Mouse (Mus musculus): ENCODE results near the gene Dscaml1. TPM values are rescaled to one million over a fixed set of nuclear protein-coding genes. Genes with fewer than 3 reads are reported as not detected.

The Dscaml1 gene
- total and polyA plus RNA-seq, 3 experiments = not detected

DNA sequence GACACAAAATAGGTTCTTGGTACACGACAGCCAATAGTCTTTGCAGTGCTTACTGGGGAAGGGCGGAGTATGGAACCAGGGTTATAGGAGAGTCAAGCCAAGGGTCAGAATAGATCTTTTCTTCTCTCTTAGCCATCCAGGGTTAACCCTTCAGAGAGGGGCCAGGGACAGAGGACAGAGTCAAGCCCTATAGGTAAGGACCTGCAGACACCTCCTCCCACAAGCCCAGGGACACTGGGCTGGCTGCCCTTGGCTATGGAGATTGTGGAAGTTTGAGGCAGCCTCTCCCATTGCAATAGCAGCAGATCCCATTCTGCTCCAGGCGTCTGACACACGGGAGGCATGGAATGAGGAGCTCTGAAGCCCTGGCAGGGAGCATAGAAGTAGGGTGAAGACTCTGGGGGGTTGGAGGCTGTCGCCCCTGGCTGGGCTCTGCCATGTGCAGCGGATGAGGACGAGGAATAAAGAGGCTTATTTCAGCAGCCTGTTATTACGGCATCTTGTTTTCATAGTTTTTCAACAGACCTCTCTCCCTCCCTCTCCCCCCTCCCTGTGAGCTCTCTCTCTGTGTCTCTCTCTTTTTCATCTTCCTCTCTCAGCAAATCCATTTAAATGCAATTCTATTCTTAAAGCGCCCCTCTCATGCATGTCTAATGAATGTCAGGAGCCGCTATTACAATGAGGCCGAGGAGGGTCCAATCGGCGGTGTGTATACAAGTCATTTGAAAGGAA lies 224.8 kb downstream of the Dscaml1 start:
- Histone ChIP-seq H3K27ac (ENCODE audit: control insufficient read depth, low read depth, low read length) (no peak overlapping the region), H3K9me3 (replicated peaks; ENCODE audit: insufficient read depth, low read length) (no peaks in the 10 kb centered on the region), H3K27me3 (ENCODE audit: control insufficient read depth in 1 of 2, insufficient read depth in 2 of 2, low read length in 2 of 2) (no peaks in the 10 kb centered on the region; a peak in 1 of 4 replicates), H3K9ac (ENCODE audit: control insufficient read depth, low read depth, low read length, poor library complexity, severe bottlenecking) (no peak overlapping the region), H3K79me2 (ENCODE audit: control insufficient read depth, insufficient read depth, low read length, poor library complexity) (no peaks in the 10 kb centered on the region), H3K4me1 (ENCODE audit: control insufficient read depth in 1 of 2, insufficient read depth in 2 of 2, low read length in 2 of 2) (no peaks in the 10 kb centered on the region), H3K4me3 (ENCODE audit: control insufficient read depth in 1 of 2, insufficient read depth in 1 of 2, low read depth in 2 of 2, low read length in 2 of 2) (no peak overlapping the region), H3K36me3 (ENCODE audit: control insufficient read depth in 1 of 2, insufficient read depth in 2 of 2, low read length in 2 of 2) (no peaks in the 10 kb centered on the region)
- no peak for DNase-seq (ENCODE audit: low read depth, low spot score)
- TF ChIP-seq UBTF (IDR thresholded peaks at IDR 0.05; ENCODE audit: borderline replicate concordance, insufficient read depth, low read depth, low read length) = no peak
- TF ChIP-seq USF1 (IDR thresholded peaks at IDR 0.05; ENCODE audit: low read depth, low read length) = no peak
- TF ChIP-seq USF2 (IDR thresholded peaks at IDR 0.05; ENCODE audit: borderline replicate concordance in 1 of 2, insufficient read depth in 1 of 2, low read depth in 1 of 2, low read length in 2 of 2) = no peak
- no peak for TF ChIP-seq MYC (IDR thresholded peaks at IDR 0.05; ENCODE audit: low read depth, low read length)
- TF ChIP-seq MEF2A (IDR thresholded peaks at IDR 0.05; ENCODE audit: extremely low read depth, insufficient replicate concordance, low read depth, low read length, poor library complexity, severe bottlenecking) = no peak
- no peak for TF ChIP-seq E2F4 (IDR thresholded peaks at IDR 0.05; ENCODE audit: borderline replicate concordance, low read depth, low read length)
- TF ChIP-seq ZNF384 (IDR thresholded peaks at IDR 0.05; ENCODE audit: low read depth, low read length) = no peak
- TF ChIP-seq EP300 (IDR thresholded peaks at IDR 0.05; ENCODE audit: low read depth in 1 of 2, low read length in 2 of 2) = no peak
- no peak for TF ChIP-seq HCFC1 (IDR thresholded peaks at IDR 0.05; ENCODE audit: low read depth, low read length)
- no peak for TF ChIP-seq ZC3H11A (IDR thresholded peaks at IDR 0.05; ENCODE audit: low read depth, low read length)
- TF ChIP-seq TAL1 (IDR thresholded peaks at IDR 0.05; ENCODE audit: low read length) = no peak
- TF ChIP-seq GATA1 (IDR thresholded peaks at IDR 0.05; ENCODE audit: low read depth, low read length) = no peak
- no peak for TF ChIP-seq CTCF (IDR thresholded peaks at IDR 0.05 in 2 of 3, conservative IDR thresholded peaks at IDR 0.05 in 1 of 3; ENCODE audit: control insufficient read depth in 1 of 3, insufficient read depth in 1 of 3, low read depth in 2 of 3, low read length in 3 of 3, poor library complexity in 1 of 3, severe bottlenecking in 1 of 3)
- no peak for TF ChIP-seq POLR2AphosphoS2 (IDR thresholded peaks at IDR 0.05; ENCODE audit: low read length)

DNA sequence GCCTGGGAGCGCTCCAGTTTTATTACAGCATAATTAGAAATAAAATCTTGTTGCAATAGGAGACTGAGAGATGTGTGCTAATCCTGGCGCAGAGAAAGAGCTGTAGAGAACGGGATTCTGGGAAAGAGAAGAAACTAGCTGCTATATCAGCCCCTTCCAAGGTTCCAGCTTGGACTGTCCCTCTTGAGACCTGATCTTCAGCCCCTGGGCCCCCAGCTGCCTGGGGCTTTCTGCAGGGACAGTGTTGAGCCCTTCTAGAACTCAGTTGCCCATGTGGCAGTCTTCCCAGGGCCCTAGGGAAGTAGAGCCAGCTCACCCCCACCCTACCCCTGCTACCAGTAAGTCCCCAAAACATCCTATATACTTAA lies 225.4 kb downstream of the Dscaml1 start:
- H3K9ac ChIP-seq (ENCODE audit: control insufficient read depth, low read depth, low read length, poor library complexity, severe bottlenecking) = no peak overlapping the region
- no peaks in the 10 kb centered on the region for H3K36me3 ChIP-seq (ENCODE audit: control insufficient read depth in 1 of 2, insufficient read depth in 2 of 2, low read length in 2 of 2)
- no peaks in the 10 kb centered on the region for H3K9me3 ChIP-seq (replicated peaks; ENCODE audit: insufficient read depth, low read length)
- TF ChIP-seq NRF1 (IDR thresholded peaks at IDR 0.05; ENCODE audit: insufficient read depth, low read depth, low read length, poor library complexity, severe bottlenecking) (no peak), SMC3 (IDR thresholded peaks at IDR 0.05; ENCODE audit: low read depth, low read length) (no peak), E2F4 (IDR thresholded peaks at IDR 0.05; ENCODE audit: borderline replicate concordance, low read depth, low read length) (no peak), ELF1 (IDR thresholded peaks at IDR 0.05; ENCODE audit: low read depth, low read length) (no peak)
- H3K79me2 ChIP-seq (ENCODE audit: control insufficient read depth, insufficient read depth, low read length, poor library complexity) = no peaks in the 10 kb centered on the region
- H3K27ac ChIP-seq (ENCODE audit: control insufficient read depth, low read depth, low read length) = no peak overlapping the region
- DNase-seq (ENCODE audit: low read depth, low spot score) = no peak
- no peak overlapping the region for H3K4me3 ChIP-seq (ENCODE audit: control insufficient read depth in 1 of 2, insufficient read depth in 1 of 2, low read depth in 2 of 2, low read length in 2 of 2)
- no peaks in the 10 kb centered on the region for H3K4me1 ChIP-seq (ENCODE audit: control insufficient read depth in 1 of 2, insufficient read depth in 2 of 2, low read length in 2 of 2)
- no peaks in the 10 kb centered on the region; a peak in 1 of 4 replicates for H3K27me3 ChIP-seq (ENCODE audit: control insufficient read depth in 1 of 2, insufficient read depth in 2 of 2, low read length in 2 of 2)
